Mouse (Mus musculus): Measurements from ENCODE around the gene Wdpcp.

Gene Wdpcp

DNA sequence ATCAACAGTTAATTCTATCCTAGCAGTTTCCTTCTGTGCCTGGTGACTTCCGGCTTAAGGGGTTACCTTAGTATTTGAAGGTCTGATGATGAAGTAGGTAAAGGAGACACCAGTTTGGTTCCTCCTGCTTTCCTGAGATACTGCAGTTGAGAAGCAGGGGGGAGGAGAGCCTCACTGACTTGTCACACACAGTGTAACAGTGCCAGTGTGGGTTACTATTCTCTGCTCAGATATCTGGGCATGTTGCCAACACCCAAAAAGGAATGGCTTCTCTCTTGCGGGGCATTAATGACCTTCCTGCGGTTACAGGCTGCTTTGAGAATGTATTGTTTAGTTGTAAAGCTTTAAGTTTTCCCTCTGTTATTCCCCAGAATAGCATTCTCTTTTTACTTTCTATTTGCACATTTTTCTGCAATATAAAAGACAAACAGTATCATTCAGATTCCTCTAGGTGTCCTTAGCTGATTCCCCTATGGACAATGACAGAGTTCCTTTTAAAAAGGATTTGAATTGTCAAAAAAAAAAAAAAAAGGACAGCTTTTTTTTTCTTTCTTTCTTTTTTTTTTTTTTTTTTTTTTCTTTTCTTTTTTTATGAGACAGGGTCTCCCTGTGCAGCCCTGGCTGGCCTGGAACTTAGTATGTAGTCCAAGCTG is 2.5 kb upstream of the Wdpcp start:
- no peak for DNase-seq (ENCODE audit: low read depth)

- DNase-seq (ENCODE audit: low read depth), result no peak
Measured at GRCm38 (mm10) chr11:21570109-21570474, 1.9 kb upstream of the Wdpcp start.

- no peak for DNase-seq (ENCODE audit: low read depth)
Measured at GRCm38 (mm10) chr11:21570973-21571372, 1.1 kb upstream of the Wdpcp start.

DNA sequence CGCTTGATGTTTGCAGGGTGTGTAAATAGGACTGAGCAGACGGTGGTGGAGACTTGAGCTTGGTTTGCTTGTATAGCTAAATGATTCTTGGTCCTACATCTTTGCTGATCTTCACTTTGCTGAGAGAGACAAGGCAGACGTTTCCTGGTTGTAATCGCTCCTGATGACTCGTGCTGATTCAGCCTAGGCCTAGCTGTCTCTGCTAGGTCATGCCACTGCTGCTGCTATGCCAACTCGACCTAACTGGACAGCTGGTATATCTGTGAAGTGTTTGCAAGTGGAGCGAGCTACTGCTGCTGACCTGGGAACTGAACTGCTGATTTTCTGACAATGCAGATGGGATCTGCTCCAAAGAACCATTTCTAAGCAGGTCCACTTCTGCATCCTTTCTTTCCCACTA is 9.4 kb downstream of the Wdpcp start:
- DNase-seq (ENCODE audit: low read depth), result no peak

DNA sequence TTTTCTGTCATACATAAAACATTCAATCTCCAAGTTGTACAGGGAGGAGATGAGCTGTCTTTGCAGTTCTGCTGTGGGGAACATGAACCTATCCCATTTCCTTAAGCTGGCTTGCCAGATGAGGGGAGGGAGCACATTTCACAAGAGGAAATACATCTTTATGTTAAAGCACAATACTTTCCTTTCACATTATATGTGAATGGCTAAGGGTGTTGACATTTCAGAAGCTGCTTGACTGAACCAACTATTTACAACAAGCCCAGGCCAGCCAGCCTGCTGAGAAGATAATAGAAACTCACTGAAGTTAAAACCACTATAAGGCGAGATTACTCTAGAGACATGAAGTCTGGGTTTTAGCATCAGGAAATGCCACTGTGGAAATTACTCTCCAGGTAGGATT is 11.3 kb downstream of the Wdpcp start:
- no peak for DNase-seq (ENCODE audit: low read depth)

- DNase-seq (ENCODE audit: low read depth), result no peak
Measured at GRCm38 (mm10) chr11:21602497-21602896, 30.5 kb downstream of the Wdpcp start.

- no peak for DNase-seq (ENCODE audit: low read depth)
Measured at GRCm38 (mm10) chr11:21615915-21616314, 43.9 kb downstream of the Wdpcp start.

DNA sequence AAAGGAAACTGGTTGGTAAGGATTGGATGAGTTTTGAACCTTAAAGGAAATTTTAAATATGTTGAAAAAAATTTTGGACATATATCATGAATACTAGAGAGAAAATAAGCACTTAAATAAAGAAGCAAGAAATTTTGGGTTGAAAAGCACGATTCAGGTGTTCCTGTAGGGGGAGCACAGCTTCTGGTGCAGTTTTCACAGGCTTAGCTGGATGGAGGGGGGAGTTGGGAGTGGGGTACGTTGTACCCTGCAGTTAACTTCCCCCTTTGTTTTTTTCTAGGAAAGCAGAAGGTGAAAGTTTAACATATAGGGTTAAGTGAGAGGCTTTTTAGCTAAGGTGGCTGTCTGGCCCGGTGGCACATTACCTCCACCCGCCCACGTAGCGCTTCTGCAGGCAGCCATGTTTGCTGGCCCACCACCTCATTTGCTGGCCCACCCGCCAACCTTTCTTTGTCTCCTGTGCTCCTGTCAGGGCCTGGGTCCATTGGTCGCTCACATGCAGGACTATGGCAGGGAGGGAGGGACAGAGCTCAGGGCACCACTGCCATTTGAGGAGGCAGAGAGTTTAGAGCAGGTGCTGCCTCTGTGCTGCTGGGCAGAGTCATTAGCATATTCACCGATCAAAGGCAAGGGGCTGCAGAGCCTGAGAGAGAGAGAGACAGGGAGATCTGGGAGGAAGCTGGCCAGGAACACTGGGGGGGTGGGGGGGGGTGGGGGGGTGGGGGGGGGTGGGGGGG is 62.3 kb downstream of the Wdpcp start:
- DNase-seq (ENCODE audit: low read depth), result no peak

DNA sequence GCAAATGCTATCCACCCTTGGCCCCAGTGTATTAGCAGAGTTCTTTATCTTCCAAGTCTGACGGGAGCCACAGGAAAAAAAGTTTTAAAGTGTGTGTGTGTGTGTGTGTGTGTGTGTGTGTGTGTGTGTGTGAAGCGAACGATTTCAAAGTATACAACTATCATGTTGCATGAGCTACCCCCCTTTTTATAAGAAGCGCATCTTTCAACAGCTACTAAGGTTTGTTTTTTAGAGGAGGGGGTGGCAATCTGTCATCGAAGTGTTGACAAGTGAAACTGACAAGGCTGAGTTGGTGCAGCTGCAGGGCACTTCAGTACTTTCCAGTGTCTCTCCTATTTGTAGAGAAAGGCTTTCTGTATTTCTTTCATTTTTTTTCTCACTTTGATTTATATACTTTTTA is 66.3 kb downstream of the Wdpcp start:
- no peak for DNase-seq (ENCODE audit: low read depth)

DNA sequence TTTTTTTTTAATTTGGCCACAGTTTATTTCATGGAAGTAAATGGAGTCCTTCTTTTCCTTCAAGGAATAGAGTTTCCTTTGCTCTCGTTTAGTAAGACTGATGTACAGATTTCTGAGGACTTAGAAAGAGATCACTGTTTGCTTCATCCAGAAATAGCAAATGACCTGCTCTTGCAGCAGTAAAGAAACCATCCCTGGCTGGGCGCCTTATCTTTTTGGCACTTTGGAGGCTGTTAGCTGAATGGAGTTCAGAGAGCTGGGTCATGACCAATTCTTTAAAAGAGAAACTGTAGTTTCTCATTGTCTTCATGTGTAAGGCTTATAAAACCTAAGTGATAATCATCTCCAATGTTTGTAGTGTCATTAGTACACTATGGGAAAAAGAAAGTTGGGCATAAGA is 67.5 kb downstream of the Wdpcp start:
- DNase-seq (ENCODE audit: low read depth), result no peak

DNA sequence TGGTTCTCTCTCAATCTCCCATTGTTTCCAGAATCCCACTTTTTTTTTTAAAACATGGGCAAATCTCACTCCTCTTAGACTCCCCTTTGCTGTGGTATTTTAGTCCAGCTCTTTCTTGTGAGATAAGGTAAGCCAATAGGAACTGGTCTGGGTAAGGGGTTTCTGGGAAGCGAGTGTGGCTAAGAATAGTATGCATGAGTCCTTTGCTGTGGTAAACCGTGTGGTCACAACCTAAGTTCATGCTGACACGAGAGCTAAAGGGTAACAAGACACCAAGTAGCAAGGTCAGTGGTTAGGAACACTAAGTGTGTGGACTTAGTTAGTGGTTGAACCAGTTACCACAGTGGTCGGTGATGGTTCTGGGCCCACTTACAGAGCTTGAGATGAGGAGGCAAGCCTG is 72.2 kb downstream of the Wdpcp start:
- no peak for DNase-seq (ENCODE audit: low read depth)

- no peak for DNase-seq (ENCODE audit: low read depth)
Measured at GRCm38 (mm10) chr11:21646136-21646535, 74.1 kb downstream of the Wdpcp start.

DNA sequence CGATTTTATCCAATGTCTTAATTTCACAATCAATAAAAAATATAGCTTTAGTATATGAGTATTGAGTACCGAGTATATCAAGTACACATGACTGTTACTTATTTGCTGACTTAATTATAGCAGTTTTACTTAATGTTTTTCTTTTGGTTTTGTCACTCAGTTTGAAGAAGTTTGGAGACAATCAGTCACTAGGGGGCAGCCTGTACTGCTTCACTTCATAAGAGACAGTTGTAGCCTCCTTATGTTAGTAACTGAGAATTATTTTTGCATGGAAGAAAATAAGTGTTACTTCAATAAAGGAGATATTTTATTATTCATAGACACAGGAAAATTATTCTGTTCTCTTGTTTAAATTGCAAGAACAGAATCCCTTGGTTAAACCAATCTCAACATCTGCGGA is 87.0 kb downstream of the Wdpcp start:
- DNase-seq (ENCODE audit: low read depth), result peak; percentile 5

- DNase-seq (ENCODE audit: low read depth), result no peak
Measured at GRCm38 (mm10) chr11:21677034-21677433, 105.0 kb downstream of the Wdpcp start.

DNA sequence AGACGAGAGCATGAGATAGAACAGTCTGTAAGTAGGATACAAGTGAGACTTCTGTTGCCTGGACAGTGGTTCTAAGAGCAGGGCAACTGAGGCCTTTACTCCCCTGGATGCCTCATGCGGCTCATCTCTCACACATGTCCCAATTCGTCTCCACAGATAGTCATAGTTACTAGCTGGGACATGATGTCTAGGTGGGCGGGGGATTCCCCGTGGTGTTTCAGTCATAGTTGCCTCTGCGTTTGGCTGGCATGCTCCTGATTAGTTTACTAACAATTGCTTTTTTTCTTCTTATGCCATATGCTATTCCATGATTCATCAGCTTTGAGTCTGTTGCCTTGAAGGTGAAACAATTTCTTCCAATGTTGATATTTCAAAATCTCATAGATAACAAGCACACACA is 116.4 kb downstream of the Wdpcp start:
- no peak for DNase-seq (ENCODE audit: low read depth)

DNA sequence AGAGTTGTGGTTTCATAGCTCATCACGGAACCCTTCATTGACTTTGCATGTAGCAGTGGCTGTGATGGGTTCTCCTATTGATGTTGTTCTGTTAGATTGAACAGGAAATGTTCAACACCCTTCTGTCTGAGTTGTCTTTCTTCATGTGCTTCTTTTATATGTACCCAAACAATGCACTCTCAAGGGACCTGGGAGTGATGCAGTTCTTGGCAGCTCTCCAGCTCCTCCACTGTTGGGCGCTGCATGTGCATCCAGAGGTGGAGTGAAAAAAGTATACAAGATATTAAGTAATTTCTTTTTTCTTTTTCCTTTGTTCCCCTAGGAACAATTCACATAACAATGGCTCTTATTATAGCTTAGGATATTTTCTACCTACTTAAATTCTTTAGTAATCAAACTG is 118.7 kb downstream of the Wdpcp start:
- DNase-seq (ENCODE audit: low read depth), result no peak

GRCm38 (mm10) chr11:21694087-21694486 is 122.1 kb downstream of the Wdpcp start:
- no peak for DNase-seq (ENCODE audit: low read depth)

GRCm38 (mm10) chr11:21697642-21698041 is 125.6 kb downstream of the Wdpcp start:
- no peak for DNase-seq (ENCODE audit: low read depth)

DNA sequence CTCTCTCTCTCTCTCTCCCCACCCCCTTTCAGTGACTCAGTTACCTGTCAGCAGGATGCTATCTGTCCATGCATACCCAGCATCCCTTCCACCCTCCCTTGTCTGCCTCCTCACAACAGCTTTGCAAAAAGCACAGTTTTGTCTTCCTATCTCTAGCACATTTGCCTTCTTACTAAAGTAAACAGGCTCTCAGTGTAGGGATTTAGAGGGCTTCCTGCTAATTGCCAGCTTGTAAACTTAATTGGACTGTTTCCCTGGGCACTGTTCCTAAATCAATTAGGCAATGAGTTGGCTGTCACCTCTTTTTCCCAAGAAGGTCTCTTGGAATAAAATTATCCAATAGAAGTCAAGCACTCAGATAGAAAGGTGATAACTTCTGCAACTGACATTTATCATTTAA is 141.5 kb downstream of the Wdpcp start:
- no peak for DNase-seq (ENCODE audit: low read depth)

- DNase-seq (ENCODE audit: low read depth), result no peak
Measured at GRCm38 (mm10) chr11:21714065-21714464, 142.0 kb downstream of the Wdpcp start.

GRCm38 (mm10) chr11:21726329-21726728 is 154.3 kb downstream of the Wdpcp start:
- no peak for DNase-seq (ENCODE audit: low read depth)

DNA sequence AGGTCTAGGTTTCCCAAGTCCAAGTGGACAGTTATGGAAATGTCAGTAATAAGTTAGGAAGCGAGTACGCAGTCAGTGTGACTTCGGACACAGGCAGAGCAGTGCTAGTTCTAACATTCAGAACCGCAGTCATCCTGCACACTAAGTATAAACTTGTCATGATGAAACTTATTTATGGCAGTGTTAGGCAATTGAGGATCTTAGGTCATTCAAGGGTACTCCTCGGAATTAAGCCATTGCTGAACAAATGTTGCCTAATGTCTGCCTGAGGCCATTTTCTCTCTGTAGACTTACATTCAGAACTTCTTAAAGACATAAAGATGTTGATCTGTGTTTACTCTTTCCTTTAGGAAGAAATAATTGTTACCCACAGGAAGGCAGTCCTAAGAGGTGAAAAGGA is 157.0 kb downstream of the Wdpcp start:
- no peak for DNase-seq (ENCODE audit: low read depth)

DNA sequence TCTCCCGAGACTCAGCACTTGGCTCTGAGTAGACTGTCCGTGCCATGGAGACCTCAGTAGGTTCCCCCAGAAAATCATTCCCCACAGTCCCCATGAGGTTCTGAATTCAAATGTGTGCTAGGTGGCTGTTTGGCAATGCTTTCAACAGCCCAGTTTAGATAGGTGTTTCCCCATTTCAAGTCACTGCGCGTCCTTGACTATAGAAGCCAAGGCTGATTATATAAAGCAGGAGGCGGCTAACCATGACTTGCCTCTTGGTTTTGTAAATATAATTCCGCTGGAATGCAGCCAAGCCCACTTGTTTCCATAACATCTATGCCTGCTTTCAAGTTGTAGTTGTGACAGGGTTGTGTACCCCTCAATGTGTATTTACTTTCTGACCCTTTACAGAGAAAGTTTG is 157.9 kb downstream of the Wdpcp start:
- DNase-seq (ENCODE audit: low read depth), result no peak

DNA sequence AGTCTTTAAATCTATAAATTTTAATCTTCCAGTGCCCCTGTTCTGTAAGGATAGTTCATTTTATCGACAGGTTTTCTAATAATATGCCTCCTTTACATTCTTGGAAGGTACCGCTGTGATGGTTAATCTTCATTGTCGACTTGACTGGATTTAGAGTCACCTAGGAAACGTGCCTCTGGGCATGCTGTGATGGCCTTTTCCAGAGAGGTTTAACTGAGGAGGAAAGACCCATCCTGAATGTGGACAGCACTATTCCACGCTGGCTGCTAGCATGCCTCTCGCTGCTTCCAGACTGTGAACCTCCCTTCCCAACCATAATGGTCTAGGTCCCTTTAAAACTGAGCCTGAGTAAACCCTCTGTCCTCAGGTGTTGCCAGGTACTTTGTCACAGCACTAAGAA is 163.2 kb downstream of the Wdpcp start:
- DNase-seq (ENCODE audit: low read depth), result no peak
